Mouse (Mus musculus) heart, embryonic 16.5 days (tissue): ENCODE data around the gene Kcnj11. TPM values are rescaled to one million over a fixed set of nuclear protein-coding genes. Genes with fewer than 3 reads are reported as not detected.

Source experiments
- ATAC-seq: fragments of 200-750 bp; cut with Nextera tagmentation; replicated peaks from 2 replicates; pipeline ENCODE4 v1.8.0; 2017; ENCODE audit warnings: moderate number of reproducible peaks; ENCODE audit not compliant: insufficient read depth, low FRiP score; ENCODE audit errors: extremely low read depth
- H3K27ac ChIP-seq: fragments of 300-500 bp; sonication (generic); 2 replicates; pipeline ENCODE4 v1.5.1; 2014; ENCODE audit warnings: mild to moderate bottlenecking, low read length, control low read depth, moderate library complexity
- H3K27me3 ChIP-seq: fragments of 300-500 bp; sonication (generic); 2 replicates; pipeline ENCODE4 v1.6.1; 2014; ENCODE audit warnings: low read length, mixed read lengths; ENCODE audit not compliant: control insufficient read depth, insufficient read depth
- H3K36me3 ChIP-seq: fragments of 300-500 bp; sonication (generic); 2 replicates; pipeline ENCODE4 v1.6.1; 2014; ENCODE audit not compliant: control insufficient read depth, insufficient read depth
- H3K4me1 ChIP-seq: fragments of 300-500 bp; sonication (generic); 2 replicates; pipeline ENCODE4 v1.6.1; 2014; ENCODE audit warnings: low read length, mixed read lengths; ENCODE audit not compliant: control insufficient read depth, insufficient read depth
- H3K4me2 ChIP-seq: fragments of 300-500 bp; sonication (generic); 2 replicates; pipeline ENCODE4 v1.6.1; 2014; ENCODE audit warnings: low read depth, mild to moderate bottlenecking, control low read depth, low read length
- H3K4me3 ChIP-seq: fragments of 300-500 bp; sonication (generic); 2 replicates; pipeline ENCODE4 v1.5.1; 2014; ENCODE audit warnings: mild to moderate bottlenecking, control low read depth, low read length
- H3K9ac ChIP-seq: fragments of 300-500 bp; sonication (generic); 2 replicates; pipeline ENCODE4 v1.6.1; 2014; ENCODE audit warnings: low read length, control low read depth
- H3K9me3 ChIP-seq: fragments of 300-500 bp; sonication (generic); replicated peaks from 2 replicates; pipeline ENCODE4 v1.6.1; 2016; ENCODE audit warnings: low read length; ENCODE audit not compliant: control insufficient read depth
- WGBS: fragments of 180-500 bp; shearing (Covaris S2); extraction: QIAGEN DNeasy Blood & Tissue Kit; methylation state at CpG from one replicate; pipeline ENCODE4 v1.1.7; 2014; 5-methylcytosine and 5-hydroxymethylcytosine counted together
- polyA plus RNA-seq: library from polyadenylated mRNA; unstranded; fragments of >200 nt; fragmentation: Nextera tagmentation; extraction: Ambion mirVana; gene quantifications from 2 replicates; pipeline ENCODE4 v1.2.1, GENCODE M21; 2015

Kcnj11 gene
- polyA plus RNA-seq, 1 experiment from 2014 or later = 10.4 TPM

DNA sequence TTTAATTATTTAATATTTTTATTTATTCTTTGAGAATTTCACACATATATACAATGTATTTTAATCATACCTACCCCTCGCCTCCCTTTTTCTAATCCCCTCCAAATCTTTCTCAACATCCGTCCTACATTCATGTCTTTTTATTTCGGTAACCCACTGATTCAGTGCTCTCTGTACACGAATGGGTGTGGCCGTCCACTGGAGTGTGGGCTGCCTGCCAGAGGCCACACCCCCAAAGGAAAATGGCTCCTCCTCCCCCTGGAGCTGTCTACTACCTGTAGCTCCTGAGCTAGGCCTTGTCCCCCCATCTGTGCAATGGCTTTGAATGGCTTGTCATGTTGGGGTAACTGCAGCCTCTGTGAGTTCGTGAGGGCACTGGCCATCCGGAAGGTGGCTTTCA lies 23.7 kb downstream of the Kcnj11 start:
- H3K27ac ChIP-seq = no peak overlapping the region
- 87% methylated on average over 7 of the region's 7 CpGs for WGBS
- no peak overlapping the region for H3K4me2 ChIP-seq
- H3K36me3 ChIP-seq = peaks cover 30% of the 10 kb centered on the region
- H3K4me3 ChIP-seq = no peak overlapping the region
- H3K9me3 ChIP-seq = no peaks in the 10 kb centered on the region
- no peak for ATAC-seq
- no peaks in the 10 kb centered on the region for H3K27me3 ChIP-seq
- no peaks in the 10 kb centered on the region for H3K4me1 ChIP-seq
- H3K9ac ChIP-seq = no peak overlapping the region

DNA sequence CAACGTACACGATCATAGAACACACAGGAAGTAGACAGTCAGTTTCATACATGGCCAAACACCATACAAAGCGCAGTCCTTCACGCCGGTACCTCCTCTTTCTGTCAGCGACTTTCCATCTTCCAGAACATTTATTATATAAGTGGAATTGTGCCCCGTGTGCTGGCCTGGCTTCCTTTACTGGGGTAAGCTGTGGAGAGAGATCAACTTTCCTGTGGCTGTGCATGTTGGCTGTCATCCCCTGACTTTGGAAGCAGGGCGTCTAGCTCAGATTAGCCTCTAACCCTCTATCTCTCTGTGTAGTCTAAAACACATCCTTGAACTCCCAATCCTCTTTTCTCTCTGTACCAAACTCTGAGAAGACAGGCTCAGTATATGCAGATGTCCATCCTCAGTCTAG lies 31.7 kb downstream of the Kcnj11 start:
- no peak overlapping the region for H3K27ac ChIP-seq
- H3K9ac ChIP-seq = no peak overlapping the region
- no peak overlapping the region for H3K4me3 ChIP-seq
- no peak overlapping the region for H3K4me2 ChIP-seq
- H3K36me3 ChIP-seq = peaks cover 52% of the 10 kb centered on the region
- H3K9me3 ChIP-seq = no peaks in the 10 kb centered on the region
- no peak for ATAC-seq
- 94% methylated on average over 8 of the region's 8 CpGs for WGBS
- H3K27me3 ChIP-seq = no peaks in the 10 kb centered on the region
- H3K4me1 ChIP-seq = no peaks in the 10 kb centered on the region

- Histone ChIP-seq H3K4me1 (no peaks in the 10 kb centered on the region), H3K9ac (no peak overlapping the region), H3K4me2 (no peak overlapping the region), H3K36me3 (peaks cover 44% of the 10 kb centered on the region), H3K9me3 (no peaks in the 10 kb centered on the region), H3K27me3 (no peaks in the 10 kb centered on the region), H3K4me3 (no peak overlapping the region), H3K27ac (no peak overlapping the region)
- no peak for ATAC-seq
- 95% methylated on average over 6 of the region's 6 CpGs for WGBS
These were observed 37.3 kb downstream of the Kcnj11 start for GRCm38 (mm10) chr7:46063296-46063695.

DNA sequence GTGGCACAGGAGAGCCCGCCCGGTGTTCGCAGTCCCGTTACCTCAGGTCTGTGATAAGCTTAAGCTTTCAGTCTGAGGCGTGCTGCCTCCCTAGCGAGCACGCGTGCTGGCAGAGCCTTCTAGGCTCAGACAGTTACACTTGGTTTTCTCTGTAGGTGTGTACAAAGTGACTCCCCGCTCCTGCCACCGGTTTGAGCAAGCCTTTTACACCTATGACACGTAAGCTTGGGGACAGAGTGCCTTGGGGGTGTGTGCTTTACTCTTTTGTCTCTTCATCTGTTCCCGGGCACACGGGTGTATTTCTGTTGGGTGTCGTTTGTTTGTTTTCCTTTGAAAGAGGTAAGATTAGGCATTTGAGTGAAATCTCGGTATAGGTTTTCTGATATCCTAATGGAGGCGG lies 39.0 kb downstream of the Kcnj11 start:
- Histone ChIP-seq H3K36me3 (peaks cover 39% of the 10 kb centered on the region), H3K27me3 (no peaks in the 10 kb centered on the region), H3K27ac (no peak overlapping the region), H3K4me3 (no peak overlapping the region), H3K9me3 (no peaks in the 10 kb centered on the region), H3K9ac (no peak overlapping the region), H3K4me1 (no peaks in the 10 kb centered on the region), H3K4me2 (no peak overlapping the region)
- ATAC-seq = no peak
- WGBS = 91% methylated on average over 16 of the region's 16 CpGs

DNA sequence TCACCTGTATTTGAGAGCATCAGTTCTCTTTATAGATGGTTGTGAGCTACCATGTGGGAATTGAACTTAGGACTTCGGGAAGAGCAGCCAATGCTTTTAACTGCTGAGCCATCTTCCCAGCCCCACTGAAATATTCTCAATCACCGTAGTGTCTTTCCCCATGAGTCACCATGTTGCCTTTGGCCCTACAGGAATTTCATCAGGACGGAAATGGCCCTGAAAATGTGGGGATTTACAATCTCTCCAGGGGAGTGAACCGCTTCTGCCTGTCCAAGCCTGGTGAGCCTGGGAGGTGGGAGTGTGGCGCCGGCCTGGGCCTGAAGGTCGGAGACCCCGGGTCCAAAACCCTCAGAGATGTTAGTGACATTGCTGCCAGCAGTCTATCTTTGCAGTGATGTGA lies 39.9 kb downstream of the Kcnj11 start:
- H3K27me3 ChIP-seq = no peaks in the 10 kb centered on the region
- H3K9ac ChIP-seq = no peak overlapping the region
- no peak for ATAC-seq
- H3K27ac ChIP-seq = no peak overlapping the region
- 89% methylated on average over 8 of the region's 8 CpGs for WGBS
- H3K9me3 ChIP-seq = no peaks in the 10 kb centered on the region
- H3K4me2 ChIP-seq = no peak overlapping the region
- no peak overlapping the region for H3K4me3 ChIP-seq
- no peaks in the 10 kb centered on the region for H3K4me1 ChIP-seq
- H3K36me3 ChIP-seq = peaks cover 35% of the 10 kb centered on the region

DNA sequence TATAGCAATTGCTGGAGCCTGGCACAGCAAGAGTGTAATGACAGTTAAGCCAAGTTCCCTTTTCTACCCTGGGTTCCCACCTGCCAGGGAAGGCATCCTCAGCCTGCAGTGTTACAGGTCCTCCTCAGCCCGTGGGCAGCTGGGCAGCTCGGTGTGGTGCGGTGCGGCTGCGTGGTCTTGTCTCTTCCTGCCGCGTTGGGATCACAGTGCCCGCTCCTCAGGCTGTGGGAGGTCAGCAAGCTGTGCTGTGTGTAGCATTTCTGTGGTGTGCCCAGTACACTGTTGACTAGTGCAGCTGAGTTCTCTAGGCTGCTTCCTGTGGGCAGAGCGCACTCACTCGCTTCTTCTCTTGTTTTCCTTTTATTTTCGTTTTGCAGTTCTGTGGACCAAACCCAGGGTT lies 41.7 kb downstream of the Kcnj11 start:
- no peak for ATAC-seq
- no peak overlapping the region for H3K27ac ChIP-seq
- 84% methylated on average over 11 of the region's 11 CpGs for WGBS
- no peaks in the 10 kb centered on the region for H3K9me3 ChIP-seq
- H3K9ac ChIP-seq = no peak overlapping the region
- no peak overlapping the region for H3K4me2 ChIP-seq
- no peaks in the 10 kb centered on the region for H3K27me3 ChIP-seq
- H3K4me1 ChIP-seq = no peaks in the 10 kb centered on the region
- peak overlapping the region; percentile 12; the same call in 1 of the 2 replicates for H3K4me3 ChIP-seq
- H3K36me3 ChIP-seq = peaks cover 36% of the 10 kb centered on the region

- Histone ChIP-seq H3K9me3 (no peaks in the 10 kb centered on the region), H3K27ac (no peak overlapping the region), H3K4me3 (no peak overlapping the region), H3K9ac (no peak overlapping the region), H3K4me1 (no peaks in the 10 kb centered on the region), H3K36me3 (peaks cover 32% of the 10 kb centered on the region), H3K27me3 (no peaks in the 10 kb centered on the region), H3K4me2 (no peak overlapping the region)
- 87% methylated on average over 3 of the region's 3 CpGs for whole genome bisulfite sequencing
- ATAC-seq = no peak
These were observed 47.0 kb downstream of the Kcnj11 start for GRCm38 (mm10) chr7:46053566-46053965.

DNA sequence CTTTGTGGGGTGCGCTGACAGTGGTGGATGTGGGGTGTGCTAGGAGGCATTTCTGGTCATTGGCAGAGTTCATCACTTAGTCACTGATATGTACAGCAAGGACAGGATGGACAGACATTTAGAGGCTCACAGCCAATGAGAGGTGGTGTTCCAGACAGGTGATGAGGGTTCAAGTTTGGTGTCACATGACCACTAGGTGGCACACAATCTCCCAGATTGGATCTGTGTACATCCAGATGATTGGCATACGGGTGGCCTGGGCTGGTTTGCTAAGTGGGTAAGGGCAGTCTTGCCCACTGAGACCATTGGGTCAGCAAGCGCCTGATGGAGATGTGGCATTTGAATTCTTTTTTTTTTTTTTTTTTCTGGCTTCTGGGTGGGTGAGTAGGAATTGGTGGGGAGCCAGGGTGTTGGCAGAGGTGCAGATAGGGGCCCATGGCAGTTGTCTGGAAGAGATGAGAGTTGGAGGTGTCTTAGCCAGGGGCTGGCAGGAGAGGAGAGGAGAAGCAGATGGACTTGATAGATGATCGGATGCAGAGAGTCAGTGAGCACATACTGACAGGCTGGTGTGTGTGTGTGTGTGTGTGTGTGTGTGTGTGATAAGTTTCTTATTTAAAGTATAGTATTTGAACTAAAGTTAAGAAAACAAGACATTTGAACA lies 48.3 kb downstream of the Kcnj11 start:
- Histone ChIP-seq H3K4me3 (no peak overlapping the region), H3K27me3 (no peaks in the 10 kb centered on the region), H3K36me3 (peaks cover 34% of the 10 kb centered on the region), H3K4me1 (no peaks in the 10 kb centered on the region), H3K27ac (no peak overlapping the region), H3K9me3 (no peaks in the 10 kb centered on the region), H3K9ac (no peak overlapping the region), H3K4me2 (no peak overlapping the region)
- 79% methylated on average over 4 of the region's 4 CpGs for WGBS
- ATAC-seq = no peak

- H3K36me3 ChIP-seq = peaks cover 48% of the 10 kb centered on the region
- H3K4me2 ChIP-seq = no peak overlapping the region
- no peaks in the 10 kb centered on the region for H3K4me1 ChIP-seq
- H3K9ac ChIP-seq = no peak overlapping the region
- no peak overlapping the region for H3K4me3 ChIP-seq
- no peak for ATAC-seq
- no peak overlapping the region for H3K27ac ChIP-seq
- 89% methylated on average over 7 of the region's 7 CpGs for WGBS
- H3K27me3 ChIP-seq = no peaks in the 10 kb centered on the region
- no peaks in the 10 kb centered on the region for H3K9me3 ChIP-seq
These were observed 50.6 kb downstream of the Kcnj11 start for GRCm38 (mm10) chr7:46049981-46050380.
